Mouse (Mus musculus) mouse trophoblast stem cell (cell line): ENCODE measurements around the gene Adgra1.

Experiments used
- in situ Hi-C, 2 experiments: fragments of 300-500 bp; cut with MseI, MboI; formaldehyde crosslinking; loops; 2 replicates in 1 of 2; 3 replicates in 1 of 2; pipeline ENCODE4 v1.15.1; 2025

Gene Adgra1

DNA sequence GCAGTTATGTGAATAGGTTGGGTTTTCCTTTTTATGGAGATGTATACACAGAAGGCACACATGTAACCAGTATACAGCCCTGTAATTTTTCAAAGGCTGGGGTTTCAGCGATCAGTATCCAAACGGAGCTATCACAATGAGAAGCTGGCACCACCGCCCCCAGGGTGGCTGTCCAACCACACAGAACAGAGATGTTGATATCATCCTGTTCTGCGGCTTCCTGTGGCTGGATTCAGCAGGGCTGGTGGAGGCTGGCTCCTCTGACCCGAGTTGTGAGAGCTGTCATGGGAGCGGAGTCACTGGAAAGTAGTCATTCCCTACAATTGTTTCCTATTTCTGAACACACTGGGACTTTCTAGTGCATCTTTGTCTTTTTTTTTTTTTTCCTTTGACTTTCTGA, 71.3 kb downstream of the Adgra1 start:
- in situ Hi-C loops, result loop anchor here in 1 of 2 experiments (10.0 kb wide), 2 partner anchors 90 to 160 kb away; partner anchors contain the start of gene Adam8

GRCm38 (mm10) chr7:139905661-139906060, 71.7 kb downstream of the Adgra1 start:
- in situ Hi-C loops, result loop anchor here in 1 of 2 experiments (10.0 kb wide), 2 partner anchors 89 to 159 kb away; partner anchors contain the start of gene Adam8

DNA sequence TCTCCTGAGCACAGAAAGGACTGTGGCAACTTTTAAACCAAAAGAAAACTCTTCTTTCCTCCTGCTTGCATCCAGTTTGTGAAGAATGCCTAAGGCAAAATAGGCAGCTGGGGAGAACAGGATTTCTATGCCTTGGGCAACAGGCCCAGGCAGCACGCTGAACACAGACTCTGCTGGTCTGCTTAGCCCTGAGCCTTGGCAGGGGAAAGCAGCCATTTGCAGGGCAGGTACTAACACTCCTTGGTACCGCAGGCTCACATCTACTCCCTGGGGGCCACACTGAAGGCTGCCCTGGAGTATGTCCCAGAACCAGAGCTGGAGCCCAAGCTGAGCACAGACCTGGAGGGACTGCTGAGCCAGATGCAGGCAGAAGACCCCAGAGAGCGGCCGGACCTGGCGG, 74.2 kb downstream of the Adgra1 start:
- in situ Hi-C loops, result loop anchor here in 1 of 2 experiments (10.0 kb wide), 2 partner anchors 87 to 157 kb away; partner anchors contain the start of gene Adam8

DNA sequence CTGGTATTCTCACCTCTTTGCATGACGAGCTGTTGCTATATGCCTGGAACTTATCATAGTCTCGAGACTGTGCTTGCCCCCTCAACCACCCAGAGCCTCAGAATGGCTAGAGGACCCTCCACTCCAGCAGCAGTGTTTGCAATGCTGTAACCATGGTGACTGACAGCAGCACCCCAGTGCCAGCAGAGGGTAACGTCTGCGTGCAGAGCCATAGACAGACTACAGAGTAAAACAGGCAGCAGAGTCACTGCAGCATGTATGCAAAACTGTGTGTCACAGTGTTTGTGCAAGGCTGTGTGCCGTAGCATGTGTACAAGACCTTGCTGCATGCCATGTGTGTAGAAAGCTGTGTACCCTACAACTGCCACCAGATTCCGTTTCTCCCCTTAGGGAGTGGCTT, 75.5 kb downstream of the Adgra1 start:
- in situ Hi-C loops, result loop anchor here in 1 of 2 experiments (10.0 kb wide), 2 partner anchors 85 to 155 kb away; partner anchors contain the start of gene Adam8

- in situ Hi-C loops, result no loop called here
Measured at GRCm38 (mm10) chr7:139910204-139910835, 76.3 kb downstream of the Adgra1 start.

- in situ Hi-C loops, result no loop called here
Measured at GRCm38 (mm10) chr7:139914141-139915047, 80.4 kb downstream of the Adgra1 start.

GRCm38 (mm10) chr7:139915646-139916257, 81.8 kb downstream of the Adgra1 start:
- in situ Hi-C loops, result no loop called here

DNA sequence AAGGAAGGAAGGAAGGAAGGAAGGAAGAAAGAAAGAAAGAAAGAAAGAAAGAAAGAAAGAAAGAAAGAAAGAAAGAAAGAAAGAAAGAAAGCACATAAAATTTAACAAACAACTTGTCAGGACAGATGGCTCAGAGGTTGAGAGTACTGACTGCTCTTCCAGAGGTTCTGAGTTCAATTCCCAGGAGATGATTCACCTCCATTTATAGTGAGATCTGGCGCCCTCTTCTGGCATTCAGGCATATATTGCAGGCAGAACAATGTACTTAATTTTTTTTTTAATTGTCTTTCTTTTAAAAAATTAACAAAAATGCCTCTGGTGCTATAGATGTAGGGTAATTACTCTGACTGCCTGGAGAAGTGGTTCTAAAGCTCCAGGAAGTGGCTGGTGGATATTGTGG, 82.4 kb downstream of the Adgra1 start:
- in situ Hi-C loops, result no loop called here

GRCm38 (mm10) chr7:139918262-139918661, 84.3 kb downstream of the Adgra1 start:
- in situ Hi-C loops, result no loop called here
